Mouse (Mus musculus) limb, embryonic 12.5 days (tissue): ENCODE measurements at regions not wholly inside any gene's neighbourhood (a gene's known extent, or its start where the extent isn't known, plus 50 kb on each side); places are given as distances from the start of the nearest gene placed in this dataset.

Experiments
- ATAC-seq: fragments of 200-750 bp; cut with Nextera tagmentation; 2 replicates; pipeline ENCODE4 v1.8.0; 2017; ENCODE audit warnings: low read depth, moderate TSS enrichment; ENCODE audit not compliant: insufficient number of reproducible peaks, insufficient read depth, low FRiP score, low TSS enrichment
- H3K27ac ChIP-seq: fragments of 300-500 bp; sonication (generic); 2 replicates; pipeline ENCODE4 v1.5.1; 2016; ENCODE audit warnings: mild to moderate bottlenecking, moderate library complexity
- H3K27me3 ChIP-seq: fragments of 300-500 bp; sonication (generic); 2 replicates; pipeline ENCODE4 v1.6.1; 2016; ENCODE audit warnings: mild to moderate bottlenecking, moderate library complexity
- H3K36me3 ChIP-seq: fragments of 300-500 bp; sonication (generic); 2 replicates; pipeline ENCODE4 v1.6.1; 2016; ENCODE audit warnings: mild to moderate bottlenecking, moderate library complexity
- H3K4me1 ChIP-seq: fragments of 300-500 bp; sonication (generic); replicated peaks from 2 replicates; pipeline ENCODE4 v1.6.1; 2016
- H3K4me2 ChIP-seq: fragments of 300-500 bp; sonication (generic); 2 replicates; pipeline ENCODE4 v1.6.1; 2016; ENCODE audit warnings: mild to moderate bottlenecking, moderate library complexity
- H3K4me3 ChIP-seq: fragments of 300-500 bp; sonication (generic); replicated peaks from 2 replicates; pipeline ENCODE4 v1.5.1; 2016; ENCODE audit warnings: mild to moderate bottlenecking
- H3K9ac ChIP-seq: fragments of 300-500 bp; sonication (generic); replicated peaks from 2 replicates; pipeline ENCODE4 v1.6.1; 2016; ENCODE audit warnings: mild to moderate bottlenecking, moderate library complexity
- H3K9me3 ChIP-seq: fragments of 300-500 bp; sonication (generic); 2 replicates; pipeline ENCODE4 v1.6.1; 2016; ENCODE audit warnings: mild to moderate bottlenecking, moderate library complexity
- WGBS: fragments of 180-500 bp; shearing (Covaris S2); methylation state at CpG from one replicate; pipeline ENCODE4 v1.1.7; 2016; 5-methylcytosine and 5-hydroxymethylcytosine counted together

GRCm38 (mm10) chr13:84404566-84405194, 182.6 kb downstream of the Tmem161b start:
- no peaks in the 10 kb centered on the region for H3K27me3 ChIP-seq
- H3K4me3 ChIP-seq, result no peak overlapping the region
- H3K27ac ChIP-seq, result no peak overlapping the region
- no peaks in the 10 kb centered on the region for H3K36me3 ChIP-seq
- H3K4me2 ChIP-seq, result no peak overlapping the region
- H3K4me1 ChIP-seq, result no peaks in the 10 kb centered on the region
- 77% methylated on average over 19 of the region's 19 CpGs for WGBS
- H3K9ac ChIP-seq, result no peak overlapping the region
- H3K9me3 ChIP-seq, result no peaks in the 10 kb centered on the region
- no peak for ATAC-seq

GRCm38 (mm10) chr13:84434444-84434843, 212.3 kb downstream of the Tmem161b start:
- H3K9ac ChIP-seq, result no peak overlapping the region
- ATAC-seq, result no peak
- no peaks in the 10 kb centered on the region for H3K9me3 ChIP-seq
- no peak overlapping the region for H3K27ac ChIP-seq
- H3K4me3 ChIP-seq, result no peak overlapping the region
- H3K4me1 ChIP-seq, result no peaks in the 10 kb centered on the region
- H3K36me3 ChIP-seq, result no peaks in the 10 kb centered on the region
- 79% methylated on average over 2 of the region's 2 CpGs for WGBS
- no peaks in the 10 kb centered on the region for H3K27me3 ChIP-seq
- H3K4me2 ChIP-seq, result no peak overlapping the region

DNA sequence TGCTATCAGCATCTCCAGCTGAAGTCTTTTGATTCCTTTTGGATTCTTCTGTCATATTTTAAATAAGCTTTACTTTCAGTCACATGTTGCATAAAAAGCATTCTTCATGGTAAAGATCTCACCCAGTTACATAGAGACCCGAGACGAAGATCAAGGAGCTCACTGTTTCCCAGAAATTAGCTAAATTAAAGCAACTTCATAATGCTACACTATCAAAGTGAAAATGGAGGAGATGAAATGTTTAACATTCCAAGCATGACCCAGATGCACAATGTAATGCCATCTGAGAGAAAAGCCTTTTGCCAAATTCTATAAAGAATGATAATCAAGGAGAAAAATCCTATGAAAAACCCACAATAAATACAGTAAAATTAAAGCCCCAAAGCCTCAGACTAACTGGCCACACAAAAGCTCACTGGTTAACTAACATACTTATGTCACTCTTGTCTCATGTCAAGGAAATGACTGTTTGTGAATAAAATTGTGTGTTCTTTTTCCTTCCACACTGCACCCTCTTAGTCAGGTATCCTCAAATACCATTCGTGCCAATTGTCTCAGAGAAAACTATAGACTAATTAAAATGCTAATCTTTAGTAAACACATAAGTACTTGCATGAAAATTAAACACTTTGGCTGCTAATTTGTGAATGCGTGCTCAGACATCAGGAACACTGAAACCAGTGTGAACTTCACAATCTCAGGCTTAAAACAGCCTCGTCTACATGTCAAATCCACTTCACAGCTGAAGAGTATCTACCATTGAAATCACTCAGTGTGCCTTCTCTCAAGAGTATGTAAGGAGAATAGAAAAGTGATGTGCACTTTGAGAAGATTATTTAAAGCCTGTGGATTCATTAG, 215.7 kb downstream of the Tmem161b start:
- ATAC-seq, result no peak
- Histone ChIP-seq H3K27me3 (no peaks in the 10 kb centered on the region), H3K27ac (no peak overlapping the region), H3K4me3 (no peak overlapping the region), H3K9me3 (no peaks in the 10 kb centered on the region), H3K4me1 (no peaks in the 10 kb centered on the region), H3K9ac (no peak overlapping the region), H3K4me2 (no peak overlapping the region), H3K36me3 (no peaks in the 10 kb centered on the region)
- 81% methylated on average over 5 of the region's 5 CpGs for WGBS

DNA sequence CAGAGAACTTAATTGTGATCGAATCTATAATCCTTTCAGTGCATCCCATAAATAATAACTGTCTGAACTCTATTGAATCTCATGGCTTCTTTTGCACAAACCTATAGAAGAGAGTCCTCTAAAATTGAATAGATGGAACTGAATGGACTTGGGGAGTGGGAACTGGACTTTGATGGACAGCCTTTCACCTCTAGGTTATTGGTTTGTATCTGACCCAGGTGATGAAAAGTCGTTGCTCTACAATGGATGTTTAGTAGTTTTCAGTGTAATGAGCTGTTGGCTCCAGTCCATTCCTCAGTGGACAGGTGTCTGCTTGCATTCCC, 216.3 kb downstream of the Tmem161b start:
- WGBS, result 84% methylated on average over 2 of the region's 2 CpGs
- ATAC-seq, result no peak
- Histone ChIP-seq H3K36me3 (no peaks in the 10 kb centered on the region), H3K4me2 (no peak overlapping the region), H3K4me3 (no peak overlapping the region), H3K9me3 (no peaks in the 10 kb centered on the region), H3K4me1 (no peaks in the 10 kb centered on the region), H3K9ac (no peak overlapping the region), H3K27ac (no peak overlapping the region), H3K27me3 (no peaks in the 10 kb centered on the region)

- no peaks in the 10 kb centered on the region for H3K4me1 ChIP-seq
- no peak overlapping the region for H3K9ac ChIP-seq
- H3K4me2 ChIP-seq, result no peak overlapping the region
- WGBS, result 86% methylated on average over 2 of the region's 2 CpGs
- no peaks in the 10 kb centered on the region for H3K27me3 ChIP-seq
- no peaks in the 10 kb centered on the region for H3K9me3 ChIP-seq
- ATAC-seq, result no peak
- H3K27ac ChIP-seq, result no peak overlapping the region
- no peak overlapping the region for H3K4me3 ChIP-seq
- H3K36me3 ChIP-seq, result no peaks in the 10 kb centered on the region
These were observed 226.4 kb downstream of the Tmem161b start for GRCm38 (mm10) chr13:84448514-84448913.

GRCm38 (mm10) chr13:84449001-84449551, 227.0 kb downstream of the Tmem161b start:
- H3K36me3 ChIP-seq, result no peaks in the 10 kb centered on the region
- no peak overlapping the region for H3K4me3 ChIP-seq
- 63% methylated on average over 6 of the region's 6 CpGs for WGBS
- H3K9me3 ChIP-seq, result no peaks in the 10 kb centered on the region
- H3K27ac ChIP-seq, result no peak overlapping the region
- 0 out of 2 replicates have a peak, but pooled peaks have one; percentile 6 for ATAC-seq
- H3K4me2 ChIP-seq, result no peak overlapping the region
- no peaks in the 10 kb centered on the region for H3K4me1 ChIP-seq
- H3K9ac ChIP-seq, result no peak overlapping the region
- H3K27me3 ChIP-seq, result no peaks in the 10 kb centered on the region
